Mouse (Mus musculus) embryonic facial prominence, embryonic 11.5 days (tissue): Measurements from ENCODE around the gene Coq8a. TPM values are rescaled to one million over a fixed set of nuclear protein-coding genes. Genes with fewer than 3 reads are reported as not detected.

Experiments
- ATAC-seq: fragments of 200-750 bp; cut with Nextera tagmentation; replicated peaks from 2 replicates; pipeline ENCODE4 v1.8.0; 2017; ENCODE audit warnings: low read depth; ENCODE audit not compliant: insufficient number of reproducible peaks, low FRiP score, low TSS enrichment
- DNase-seq: peaks from one replicate; pipeline ENCODE4 v3.0.0-alpha.2; 2015; ENCODE audit warnings: low spot score
- H3K27ac ChIP-seq: fragments of 300-500 bp; sonication (generic); replicated peaks from 2 replicates; pipeline ENCODE4 v1.5.1; 2014; ENCODE audit warnings: mild to moderate bottlenecking, low read depth, low read length, control low read depth
- H3K27me3 ChIP-seq: fragments of 300-500 bp; sonication (generic); 2 replicates; pipeline ENCODE4 v1.6.1; 2014; ENCODE audit warnings: mild to moderate bottlenecking, low read length, moderate library complexity, mixed read lengths; ENCODE audit not compliant: control insufficient read depth, insufficient read depth
- H3K36me3 ChIP-seq: fragments of 300-500 bp; sonication (generic); replicated peaks from 2 replicates; pipeline ENCODE4 v1.6.1; 2014; ENCODE audit warnings: low read depth, mild to moderate bottlenecking, low read length, moderate library complexity, mixed read lengths; ENCODE audit not compliant: control insufficient read depth, insufficient read depth
- H3K4me1 ChIP-seq: fragments of 300-500 bp; sonication (generic); 2 replicates; pipeline ENCODE4 v1.6.1; 2014; ENCODE audit warnings: low read length, mixed read lengths; ENCODE audit not compliant: control insufficient read depth, insufficient read depth
- H3K4me2 ChIP-seq: fragments of 300-500 bp; sonication (generic); 2 replicates; pipeline ENCODE4 v1.6.1; 2014; ENCODE audit warnings: low read depth, mild to moderate bottlenecking, control low read depth, low read length, moderate library complexity
- H3K4me3 ChIP-seq: fragments of 300-500 bp; sonication (generic); 2 replicates; pipeline ENCODE4 v1.5.1; 2014; ENCODE audit warnings: low read depth, low read length, control low read depth
- H3K9ac ChIP-seq: fragments of 300-500 bp; sonication (generic); replicated peaks from 2 replicates; pipeline ENCODE4 v1.6.1; 2014; ENCODE audit warnings: mild to moderate bottlenecking, control low read depth, low read length
- H3K9me3 ChIP-seq: fragments of 300-500 bp; sonication (generic); replicated peaks from 2 replicates; pipeline ENCODE4 v1.6.1; 2016; ENCODE audit warnings: mild to moderate bottlenecking, low read length, inconsistent platforms, mixed read lengths; ENCODE audit not compliant: control insufficient read depth
- WGBS: fragments of 180-500 bp; shearing (Covaris S2); extraction: QIAGEN DNeasy Blood & Tissue Kit; methylation state at CpG from one replicate; pipeline ENCODE4 v1.1.7; 2014; 5-methylcytosine and 5-hydroxymethylcytosine counted together
- polyA plus RNA-seq: library from polyadenylated mRNA; unstranded; fragments of >200 nt; fragmentation: Nextera tagmentation; extraction: Ambion mirVana; gene quantifications from 2 replicates; pipeline ENCODE4 v1.2.1, GENCODE M21; 2014

Coq8a gene
- polyA plus RNA-seq, 1 experiment from 2014 or later, result 2.7 TPM

- Histone ChIP-seq H3K4me3 (no peak overlapping the region), H3K4me1 (no peaks in the 10 kb centered on the region), H3K9ac (no peak overlapping the region), H3K9me3 (no peaks in the 10 kb centered on the region), H3K27me3 (no peaks in the 10 kb centered on the region), H3K36me3 (no peaks in the 10 kb centered on the region), H3K4me2 (no peak overlapping the region), H3K27ac (no peak overlapping the region)
- no peak for DNase-seq
- no peak for ATAC-seq
- 94% methylated on average over 4 of the region's 4 CpGs for WGBS
These were observed 20.3 kb downstream of the Coq8a start for GRCm38 (mm10) chr1:180179100-180179499.

- H3K4me1 ChIP-seq, result no peaks in the 10 kb centered on the region
- no peak for DNase-seq
- WGBS, result 87% methylated on average over 9 of the region's 9 CpGs
These were observed 21.1 kb downstream of the Coq8a start for GRCm38 (mm10) chr1:180178340-180178739.

GRCm38 (mm10) chr1:180176784-180177183 lies 22.6 kb downstream of the Coq8a start:
- no peak overlapping the region for H3K4me2 ChIP-seq

More at GRCm38 (mm10) chr1:180178340-180178739, 21.1 kb downstream of the Coq8a start:
- no peaks in the 10 kb centered on the region for H3K27me3 ChIP-seq
- H3K4me2 ChIP-seq, result no peak overlapping the region
- no peaks in the 10 kb centered on the region for H3K36me3 ChIP-seq
- H3K9me3 ChIP-seq, result no peaks in the 10 kb centered on the region
- no peak overlapping the region for H3K9ac ChIP-seq
- no peak for ATAC-seq
- H3K4me3 ChIP-seq, result no peak overlapping the region
- no peak overlapping the region for H3K27ac ChIP-seq

GRCm38 (mm10) chr1:180175635-180176034 lies 23.8 kb downstream of the Coq8a start:
- Histone ChIP-seq H3K4me1 (no peaks in the 10 kb centered on the region), H3K4me3 (no peak overlapping the region), H3K9me3 (no peaks in the 10 kb centered on the region), H3K9ac (no peak overlapping the region), H3K27ac (no peak overlapping the region), H3K4me2 (no peak overlapping the region), H3K36me3 (no peaks in the 10 kb centered on the region), H3K27me3 (no peaks in the 10 kb centered on the region)
- DNase-seq, result no peak
- 62% methylated on average over 8 of the region's 8 CpGs for WGBS
- no peak for ATAC-seq

More at GRCm38 (mm10) chr1:180176784-180177183, 22.6 kb downstream of the Coq8a start:
- WGBS, result 7% methylated on average over 1 of the region's 1 CpGs
- H3K27ac ChIP-seq, result no peak overlapping the region
- no peak for DNase-seq
- H3K4me3 ChIP-seq, result no peak overlapping the region
- H3K36me3 ChIP-seq, result no peaks in the 10 kb centered on the region
- H3K4me1 ChIP-seq, result no peaks in the 10 kb centered on the region
- H3K9me3 ChIP-seq, result no peaks in the 10 kb centered on the region
- no peaks in the 10 kb centered on the region for H3K27me3 ChIP-seq
- H3K9ac ChIP-seq, result no peak overlapping the region
- ATAC-seq, result no peak

GRCm38 (mm10) chr1:180175167-180175566 lies 24.2 kb downstream of the Coq8a start:
- no peaks in the 10 kb centered on the region for H3K36me3 ChIP-seq
- H3K4me3 ChIP-seq, result no peak overlapping the region
- WGBS, result 39% methylated on average over 3 of the region's 3 CpGs
- peak; percentile 62 for DNase-seq
- no peak overlapping the region for H3K27ac ChIP-seq
- H3K4me1 ChIP-seq, result no peaks in the 10 kb centered on the region
- H3K4me2 ChIP-seq, result no peak overlapping the region
- H3K9me3 ChIP-seq, result no peaks in the 10 kb centered on the region
- no peak overlapping the region for H3K9ac ChIP-seq
- ATAC-seq, result no peak
- H3K27me3 ChIP-seq, result no peaks in the 10 kb centered on the region

- no peaks in the 10 kb centered on the region for H3K27me3 ChIP-seq
- H3K27ac ChIP-seq, result no peak overlapping the region
- no peak overlapping the region for H3K9ac ChIP-seq
- 69% methylated on average over 6 of the region's 6 CpGs for WGBS
- H3K36me3 ChIP-seq, result no peaks in the 10 kb centered on the region
- ATAC-seq (no peak), DNase-seq (no peak)
- no peak overlapping the region for H3K4me3 ChIP-seq
- no peaks in the 10 kb centered on the region for H3K9me3 ChIP-seq
- no peak overlapping the region for H3K4me2 ChIP-seq
- H3K4me1 ChIP-seq, result no peaks in the 10 kb centered on the region
These were observed 24.7 kb downstream of the Coq8a start for GRCm38 (mm10) chr1:180174718-180175117.

- ATAC-seq (no peak), DNase-seq (no peak)
- Histone ChIP-seq H3K9me3 (no peaks in the 10 kb centered on the region), H3K27ac (no peak overlapping the region), H3K4me1 (no peaks in the 10 kb centered on the region), H3K36me3 (no peaks in the 10 kb centered on the region), H3K4me2 (no peak overlapping the region), H3K4me3 (no peak overlapping the region), H3K27me3 (no peaks in the 10 kb centered on the region), H3K9ac (no peak overlapping the region)
- 80% methylated on average over 5 of the region's 5 CpGs for WGBS
These were observed 26.4 kb downstream of the Coq8a start for GRCm38 (mm10) chr1:180173017-180173416.

GRCm38 (mm10) chr1:180172600-180172999 lies 26.8 kb downstream of the Coq8a start:
- Histone ChIP-seq H3K27me3 (no peaks in the 10 kb centered on the region), H3K9ac (no peak overlapping the region), H3K27ac (no peak overlapping the region), H3K9me3 (no peaks in the 10 kb centered on the region), H3K4me1 (no peaks in the 10 kb centered on the region), H3K36me3 (no peaks in the 10 kb centered on the region), H3K4me2 (no peak overlapping the region), H3K4me3 (no peak overlapping the region)
- 89% methylated on average over 4 of the region's 4 CpGs for WGBS
- no peak for ATAC-seq
- DNase-seq, result no peak
